Mouse (Mus musculus) heart, postnatal 0 days (tissue): ENCODE data around the gene Fgfr2. TPM values are rescaled to one million over a fixed set of nuclear protein-coding genes. Genes with fewer than 3 reads are reported as not detected.

Experiments
- ATAC-seq: fragments of 200-750 bp; cut with Nextera tagmentation; 2 replicates; pipeline ENCODE4 v1.8.0; 2017; ENCODE audit warnings: low read depth, moderate number of reproducible peaks, moderate library complexity; ENCODE audit not compliant: insufficient read depth
- DNase-seq: peaks from one replicate; pipeline ENCODE4 v3.0.0-alpha.2; 2016; ENCODE audit warnings: low spot score
- H3K27ac ChIP-seq: fragments of 300-500 bp; sonication (generic); 2 replicates; pipeline ENCODE4 v1.5.1; 2014; ENCODE audit warnings: low read depth, mild to moderate bottlenecking
- H3K27me3 ChIP-seq: fragments of 300-500 bp; sonication (generic); 2 replicates; pipeline ENCODE4 v1.6.1; 2014; ENCODE audit warnings: low read length, mixed read lengths; ENCODE audit not compliant: control insufficient read depth, insufficient read depth
- H3K36me3 ChIP-seq: fragments of 300-500 bp; sonication (generic); replicated peaks from 2 replicates; pipeline ENCODE4 v1.6.1; 2014; ENCODE audit warnings: low read length, mixed read lengths; ENCODE audit not compliant: control insufficient read depth, insufficient read depth
- H3K4me1 ChIP-seq: fragments of 300-500 bp; sonication (generic); 2 replicates; pipeline ENCODE4 v1.6.1; 2014; ENCODE audit warnings: antibody characterized with exemption; ENCODE audit not compliant: control insufficient read depth, insufficient read depth
- H3K4me2 ChIP-seq: fragments of 300-500 bp; sonication (generic); 2 replicates; pipeline ENCODE4 v1.6.1; 2014; ENCODE audit warnings: low read depth, mild to moderate bottlenecking, low read length, moderate library complexity
- H3K4me3 ChIP-seq: fragments of 300-500 bp; sonication (generic); 2 replicates; pipeline ENCODE4 v1.5.1; 2014; ENCODE audit warnings: low read depth, low read length
- H3K9ac ChIP-seq: fragments of 300-500 bp; sonication (generic); replicated peaks from 2 replicates; pipeline ENCODE4 v1.6.1; 2014; ENCODE audit warnings: low read depth, low read length, mixed read lengths
- H3K9me3 ChIP-seq: fragments of 300-500 bp; sonication (generic); replicated peaks from 2 replicates; pipeline ENCODE4 v1.6.1; 2016; ENCODE audit warnings: low read length; ENCODE audit not compliant: control insufficient read depth
- CTCF ChIP-seq: IDR thresholded peaks from 2 replicates; pipeline ENCODE4 v1.5.1; 2016; ENCODE audit warnings: antibody characterized with exemption, control low read depth, low read depth
- EP300 ChIP-seq: IDR thresholded peaks from 2 replicates; pipeline ENCODE4 v1.6.1; 2016; ENCODE audit warnings: antibody characterized with exemption, low read depth
- WGBS: fragments of 180-500 bp; shearing (Covaris S2); extraction: QIAGEN DNeasy Blood & Tissue Kit; methylation state at CpG from one replicate; pipeline ENCODE4 v1.1.7; 2014; 5-methylcytosine and 5-hydroxymethylcytosine counted together
- polyA plus RNA-seq: library from polyadenylated mRNA; unstranded; fragments of >200 nt; fragmentation: Nextera tagmentation; extraction: Ambion mirVana; gene quantifications from 2 replicates; pipeline ENCODE4 v1.2.1, GENCODE M21; 2015
- total RNA-seq: library from RNA; depleted of rRNA; stranded (reverse); fragments of >200 nt; gene quantifications from 2 replicates; pipeline ENCODE4 v1.2.3, GENCODE M21; 2014; ENCODE audit warnings: low replicate concordance

The Fgfr2 gene
- total and polyA plus RNA-seq, 2 experiments from 2014 or later: 3.8 to 11.5 TPM

DNA sequence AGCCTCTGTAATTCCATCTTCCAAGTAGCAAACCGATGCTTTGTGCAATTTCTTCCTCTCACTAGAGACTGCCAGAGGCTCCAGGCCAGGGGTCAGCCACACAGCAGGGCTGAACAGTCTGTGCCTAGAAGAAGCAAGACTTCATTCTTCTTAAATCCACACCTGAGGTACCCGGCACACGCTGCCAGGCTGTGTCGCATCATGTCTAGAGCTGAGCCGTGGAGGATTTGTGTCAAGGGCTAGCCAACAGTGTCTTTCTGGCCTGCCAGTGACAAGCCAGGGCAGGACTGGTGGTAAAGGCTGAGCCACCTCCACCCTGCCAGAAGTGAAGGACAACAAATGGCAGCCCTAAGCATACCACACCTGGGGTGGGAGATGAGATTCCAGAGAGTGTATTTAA is 2910.0 kb downstream of the Fgfr2 start:
- no peak overlapping the region for H3K9ac ChIP-seq
- no peak overlapping the region for H3K4me2 ChIP-seq
- TF ChIP-seq EP300: no peak
- no peak for TF ChIP-seq CTCF
- H3K27ac ChIP-seq: no peak overlapping the region
- no peaks in the 10 kb centered on the region for H3K27me3 ChIP-seq
- no peaks in the 10 kb centered on the region for H3K36me3 ChIP-seq
- H3K4me1 ChIP-seq: no peaks in the 10 kb centered on the region
- no peaks in the 10 kb centered on the region for H3K9me3 ChIP-seq
- no peak overlapping the region for H3K4me3 ChIP-seq
- DNase-seq (no peak), ATAC-seq (no peak)
- WGBS: 96% methylated on average over 5 of the region's 5 CpGs

GRCm38 (mm10) chr7:130211411-130211810 is 2911.7 kb downstream of the Fgfr2 start:
- H3K4me1 ChIP-seq: no peaks in the 10 kb centered on the region
- H3K4me3 ChIP-seq: no peak overlapping the region
- no peak overlapping the region for H3K27ac ChIP-seq
- 69% methylated on average over 5 of the region's 5 CpGs for WGBS
- no peaks in the 10 kb centered on the region for H3K36me3 ChIP-seq
- H3K9me3 ChIP-seq: no peaks in the 10 kb centered on the region
- H3K27me3 ChIP-seq: no peaks in the 10 kb centered on the region
- no peak overlapping the region for H3K4me2 ChIP-seq
- H3K9ac ChIP-seq: no peak overlapping the region
- TF ChIP-seq EP300 (no peak), CTCF (no peak)
- DNase-seq (no peak), ATAC-seq (no peak)

GRCm38 (mm10) chr7:130208601-130209000 is 2914.5 kb downstream of the Fgfr2 start:
- no peak overlapping the region for H3K4me3 ChIP-seq
- H3K36me3 ChIP-seq: no peaks in the 10 kb centered on the region
- TF ChIP-seq EP300 (no peak), CTCF (no peak)
- no peak overlapping the region for H3K4me2 ChIP-seq
- no peak overlapping the region for H3K27ac ChIP-seq
- 93% methylated on average over 4 of the region's 4 CpGs for WGBS
- no peak for ATAC-seq
- no peak for DNase-seq
- H3K9ac ChIP-seq: no peak overlapping the region
- H3K9me3 ChIP-seq: no peaks in the 10 kb centered on the region
- no peaks in the 10 kb centered on the region for H3K27me3 ChIP-seq
- no peaks in the 10 kb centered on the region for H3K4me1 ChIP-seq

- ATAC-seq: no peak
- 48% methylated on average over 6 of the region's 6 CpGs for WGBS
- TF ChIP-seq CTCF (no peak), EP300 (no peak)
Measured at GRCm38 (mm10) chr7:130206181-130206582, 2917.0 kb downstream of the Fgfr2 start.

GRCm38 (mm10) chr7:130205140-130205539 is 2918.0 kb downstream of the Fgfr2 start:
- DNase-seq: no peak

More at GRCm38 (mm10) chr7:130206181-130206582, 2917.0 kb downstream of the Fgfr2 start:
- DNase-seq: no peak
- Histone ChIP-seq H3K27me3 (no peaks in the 10 kb centered on the region), H3K4me2 (no peak overlapping the region), H3K4me3 (no peak overlapping the region), H3K27ac (no peak overlapping the region), H3K9ac (no peak overlapping the region), H3K4me1 (no peaks in the 10 kb centered on the region), H3K36me3 (no peaks in the 10 kb centered on the region), H3K9me3 (no peaks in the 10 kb centered on the region)

GRCm38 (mm10) chr7:130201020-130201419 is 2922.1 kb downstream of the Fgfr2 start:
- H3K4me3 ChIP-seq: no peak overlapping the region
- no peaks in the 10 kb centered on the region for H3K4me1 ChIP-seq
- TF ChIP-seq CTCF (no peak), EP300 (no peak)
- H3K27ac ChIP-seq: no peak overlapping the region
- no peaks in the 10 kb centered on the region; the same call in 1 of the 2 replicates for H3K36me3 ChIP-seq
- DNase-seq: no peak
- no peak for ATAC-seq
- H3K9me3 ChIP-seq: no peaks in the 10 kb centered on the region
- WGBS: 75% methylated on average over 8 of the region's 8 CpGs
- no peak overlapping the region for H3K4me2 ChIP-seq
- H3K9ac ChIP-seq: no peak overlapping the region
- no peaks in the 10 kb centered on the region for H3K27me3 ChIP-seq

More at GRCm38 (mm10) chr7:130205140-130205539, 2918.0 kb downstream of the Fgfr2 start:
- no peak overlapping the region for H3K4me2 ChIP-seq
- no peak for ATAC-seq
- H3K4me1 ChIP-seq: no peaks in the 10 kb centered on the region
- TF ChIP-seq CTCF (no peak), EP300 (no peak)
- H3K4me3 ChIP-seq: no peak overlapping the region
- H3K27me3 ChIP-seq: no peaks in the 10 kb centered on the region
- H3K9me3 ChIP-seq: no peaks in the 10 kb centered on the region
- 86% methylated on average over 7 of the region's 7 CpGs for WGBS
- H3K36me3 ChIP-seq: no peaks in the 10 kb centered on the region
- H3K9ac ChIP-seq: no peak overlapping the region
- no peak overlapping the region for H3K27ac ChIP-seq
